Comparison of ENCODE assay signal across 7 mouse cellular contexts in genomic region chr6:13677818-13678282, GRCm38 (mm10). TPM values are rescaled to one million over a fixed set of nuclear protein-coding genes. Genes with fewer than 3 reads are reported as not detected.
DNase-seq lines count a peak whose midpoint lies in the region; ATAC-seq lines count a peak whose summit lies in the region.

Gene Bmt2, minus strand, starts transcription at chr6:13677966.

- H3K4me3 ChIP-seq in embryonic facial prominence, embryonic 12.5 days = peak within 1 kb of the TSS; percentile 66
- H3K4me3 ChIP-seq in limb, embryonic 11.5 days (ENCODE audit: low read depth, low read length) = peak within 1 kb of the TSS; percentile 85
- H3K4me3 ChIP-seq in midbrain, embryonic 14.5 days (replicated peaks; ENCODE audit: low read depth, low read length) = peak within 1 kb of the TSS; percentile 64

- DNase-seq in adrenal gland, postnatal 25 days = peak; percentile 100
- peak; percentile 100 for DNase-seq in heart, adult 11 months
- DNase-seq in kidney, adult 18-20 months = peak; percentile 99
- peak; percentile 97 for DNase-seq in limb, embryonic 11.5 days (ENCODE audit: low spot score)
- peak; percentile 98 for DNase-seq in midbrain, embryonic 14.5 days
- DNase-seq in spleen, adult 18-20 months = peak; percentile 99

- H3K9me3 ChIP-seq in embryonic facial prominence, embryonic 12.5 days = no peaks in the 10 kb centered on the region
- no peaks in the 10 kb centered on the region for H3K9me3 ChIP-seq in limb, embryonic 11.5 days (ENCODE audit: control insufficient read depth, low read length)
- H3K9me3 ChIP-seq in midbrain, embryonic 14.5 days (ENCODE audit: control insufficient read depth, low read length) = no peaks in the 10 kb centered on the region

- no peaks in the 10 kb centered on the region for H3K4me1 ChIP-seq in embryonic facial prominence, embryonic 12.5 days
- no peaks in the 10 kb centered on the region for H3K4me1 ChIP-seq in limb, embryonic 11.5 days (ENCODE audit: control insufficient read depth, insufficient read depth, low read length)
- peaks cover 20% of the 10 kb centered on the region for H3K4me1 ChIP-seq in midbrain, embryonic 14.5 days (ENCODE audit: control insufficient read depth, insufficient read depth, low read length)

- no peaks in the 10 kb centered on the region for H3K36me3 ChIP-seq in embryonic facial prominence, embryonic 12.5 days
- H3K36me3 ChIP-seq in limb, embryonic 11.5 days (ENCODE audit: control insufficient read depth, insufficient read depth, low read length) = no peaks in the 10 kb centered on the region
- no peaks in the 10 kb centered on the region for H3K36me3 ChIP-seq in midbrain, embryonic 14.5 days (ENCODE audit: control insufficient read depth, insufficient read depth, low read length)

- H3K4me2 ChIP-seq in embryonic facial prominence, embryonic 12.5 days (replicated peaks) = peak within 1 kb of the TSS; percentile 75
- peak within 1 kb of the TSS; percentile 68 for H3K4me2 ChIP-seq in limb, embryonic 11.5 days (ENCODE audit: low read depth, severe bottlenecking)
- H3K4me2 ChIP-seq in midbrain, embryonic 14.5 days (ENCODE audit: low read length) = peak within 1 kb of the TSS; percentile 67

- no peaks in the 10 kb centered on the region for H3K27me3 ChIP-seq in embryonic facial prominence, embryonic 12.5 days
- H3K27me3 ChIP-seq in limb, embryonic 11.5 days (ENCODE audit: control insufficient read depth, insufficient read depth, low read length) = no peaks in the 10 kb centered on the region
- no peaks in the 10 kb centered on the region for H3K27me3 ChIP-seq in midbrain, embryonic 14.5 days (ENCODE audit: control insufficient read depth, insufficient read depth, low read length)

- H3K27ac ChIP-seq in embryonic facial prominence, embryonic 12.5 days = peak within 1 kb of the TSS; percentile 96
- H3K27ac ChIP-seq in limb, embryonic 11.5 days (replicated peaks; ENCODE audit: low read depth, low read length) = peak within 1 kb of the TSS; percentile 83
- H3K27ac ChIP-seq in midbrain, embryonic 14.5 days (replicated peaks; ENCODE audit: low read depth, low read length) = peak within 1 kb of the TSS; percentile 96

- ATAC-seq in embryonic facial prominence, embryonic 12.5 days (ENCODE audit: insufficient number of reproducible peaks, insufficient read depth, low FRiP score, low TSS enrichment) = peak; percentile 99
- ATAC-seq in limb, embryonic 11.5 days (ENCODE audit: insufficient number of reproducible peaks, low FRiP score, low TSS enrichment, low read depth) = peak; percentile 99
- peak; percentile 99 for ATAC-seq in midbrain, embryonic 14.5 days (ENCODE audit: low FRiP score, low TSS enrichment)

- WGBS in embryonic facial prominence, embryonic 12.5 days = under 1% methylated on average over 37 of the region's 37 CpGs
- 0% methylated on average over 37 of the region's 37 CpGs for WGBS in limb, embryonic 11.5 days
- WGBS in midbrain, embryonic 14.5 days = under 1% methylated on average over 37 of the region's 37 CpGs

- H3K9ac ChIP-seq in embryonic facial prominence, embryonic 12.5 days = peak within 1 kb of the TSS; percentile 79
- peak within 1 kb of the TSS; percentile 86 for H3K9ac ChIP-seq in limb, embryonic 11.5 days (ENCODE audit: low read length)
- H3K9ac ChIP-seq in midbrain, embryonic 14.5 days (replicated peaks; ENCODE audit: low read length) = peak within 1 kb of the TSS; percentile 91

RNA-seq across cellular contexts. Expression of gene Bmt2, which starts in this region (rescaled TPM):
- total RNA-seq in adrenal gland, postnatal 25 days (2021) = 13.5 and 14.6 TPM in 2 replicates
- 20.1 and 23.6 TPM in 2 replicates for polyA plus RNA-seq in embryonic facial prominence, embryonic 12.5 days (2016; fragmentation: Nextera tagmentation; extraction: Ambion mirVana)
- 23.5 and 23.8 TPM in 2 replicates for polyA plus RNA-seq in limb, embryonic 11.5 days (2014; fragmentation: Nextera tagmentation; extraction: Ambion mirVana)
- polyA plus RNA-seq in midbrain, embryonic 14.5 days (2014; fragmentation: Nextera tagmentation; extraction: Ambion mirVana) = 24.9 and 26.8 TPM in 2 replicates

Comparison
In these comparisons a context has a peak if more than half of its experiments do, and no peak if none do; other contexts are left out.
1. Peak in every context shown above with its lines: DNase-seq, ATAC-seq, H3K4me3 ChIP-seq and H3K27ac ChIP-seq.